Mouse (Mus musculus): ENCODE data around the gene Rhox12.

Gene Rhox12

DNA sequence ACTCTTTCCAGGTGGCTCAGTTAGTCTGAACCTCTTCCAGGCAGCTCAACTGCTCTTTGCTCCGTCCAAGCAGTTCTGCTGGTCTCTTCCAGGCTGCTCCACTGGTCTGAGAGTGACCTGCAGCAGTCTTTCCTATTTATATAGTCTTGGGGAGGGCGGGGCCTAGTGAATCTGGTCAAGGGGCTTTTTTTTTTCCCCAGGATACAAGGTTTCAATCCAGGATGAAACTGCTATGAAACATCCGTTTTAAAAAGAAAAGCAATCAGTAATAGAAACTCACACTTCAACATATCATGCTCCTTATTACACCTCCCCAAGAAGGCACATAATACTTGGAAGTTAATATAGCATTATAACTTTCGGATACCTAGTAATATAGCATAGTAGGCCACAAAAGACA is at the start of gene Rhox12:
Gene Rhox12 (minus strand): TSS at position 101 of the 400 bp plus-strand sequence.
- no peak for DNase-seq

DNA sequence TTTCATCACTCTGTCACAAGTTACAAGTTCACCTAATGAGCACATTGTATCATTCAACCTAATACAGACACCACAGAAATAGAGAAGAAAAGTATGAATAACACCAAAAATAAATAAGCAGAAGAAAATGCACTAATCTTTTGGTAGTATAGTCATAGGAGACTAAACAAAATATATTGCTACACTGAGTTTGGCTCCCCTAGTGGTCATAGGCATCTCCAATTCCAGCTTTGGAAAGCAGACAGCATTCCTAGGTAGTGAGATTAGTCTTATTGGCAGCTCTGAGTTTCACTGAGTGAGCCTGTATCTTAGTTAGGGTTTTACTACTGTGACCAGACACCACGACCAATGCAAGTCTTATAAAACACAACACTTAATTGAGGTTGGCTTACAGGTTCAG is 48.4 kb upstream of the Rhox12 start:
- no peak for DNase-seq

- DNase-seq: no peak
Measured at GRCm38 (mm10) chrX:38121478-38121877, 10.8 kb upstream of the Rhox12 start.

DNA sequence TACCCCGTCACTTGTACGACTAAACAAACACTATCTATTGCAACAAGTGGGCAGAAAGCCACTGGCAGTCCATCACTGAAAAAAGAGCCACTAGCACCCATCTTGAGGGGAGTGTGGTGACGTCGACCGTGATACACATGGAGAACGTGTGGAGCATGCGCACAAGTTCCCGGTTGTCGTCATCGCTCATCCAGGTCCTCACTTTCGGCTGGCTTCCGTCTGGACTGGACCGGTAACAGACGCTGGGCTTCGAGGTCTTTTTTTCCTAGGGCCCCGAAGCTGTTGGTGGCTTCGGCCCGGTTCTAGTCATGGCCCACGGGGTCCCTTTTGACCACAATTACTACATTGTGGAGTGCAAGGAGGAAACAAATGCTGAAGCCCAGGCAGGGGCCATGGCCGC is 10.3 kb upstream of the Rhox12 start, which contains the start of gene Rhox13:
Gene Rhox13 (plus strand): TSS at position 238 of the 400 bp plus-strand sequence.
- DNase-seq: no peak

DNA sequence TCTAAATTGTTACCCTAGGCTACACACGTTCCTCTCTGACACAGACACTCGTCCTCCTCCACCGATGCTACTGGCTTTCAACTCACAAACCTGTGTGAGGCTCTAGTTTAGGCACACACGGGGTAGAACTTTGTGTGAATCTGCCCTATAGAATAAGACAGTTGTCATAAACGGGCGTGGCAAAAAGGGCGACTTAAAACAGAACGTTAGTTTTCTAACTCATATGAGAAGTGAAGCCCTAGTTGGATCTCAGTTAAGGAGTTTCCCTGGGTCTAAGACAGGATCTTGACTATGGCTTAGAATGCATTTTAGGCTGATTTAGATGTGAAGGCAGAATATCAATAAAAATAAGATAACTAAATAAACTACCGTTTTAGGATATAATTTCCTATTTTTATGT is 25.7 kb downstream of the Rhox12 start, which contains the start of gene Rhox11:
Gene Rhox11 (minus strand): TSS at position 101 of the 400 bp plus-strand sequence.
- DNase-seq: no peak

- peak; percentile 21 to 42 for DNase-seq
Measured at GRCm38 (mm10) chrX:38084226-38084625, 26.5 kb downstream of the Rhox12 start.

- no peak for DNase-seq
Measured at GRCm38 (mm10) chrX:38066175-38066574, 44.5 kb downstream of the Rhox12 start, which contains the start of gene Rhox10. TSS of gene Rhox10 (plus strand) at chrX:38066475.

DNA sequence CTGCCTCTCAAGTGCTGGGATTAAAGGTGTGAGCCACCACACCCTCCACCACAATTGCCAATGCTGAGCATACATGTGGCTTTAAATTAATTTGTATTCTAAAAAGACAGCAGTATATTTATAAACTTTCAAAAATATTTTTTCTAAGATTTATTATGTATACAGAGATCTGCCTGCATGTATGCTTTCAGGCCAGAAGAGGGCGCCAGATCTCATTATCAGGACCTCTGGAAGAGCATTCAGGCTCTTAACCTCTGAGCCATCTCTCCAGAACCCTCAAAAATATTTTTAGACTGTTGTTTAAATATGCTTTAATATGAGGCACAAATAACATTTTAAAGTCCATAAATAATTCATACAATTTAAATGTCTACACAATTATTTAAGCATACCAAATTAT is 49.2 kb downstream of the Rhox12 start:
- DNase-seq: peak in 1 of 2 experiments; percentile 30

Measured in cerebellum, adult 18-20 months (tissue).